Mouse (Mus musculus) intestine, embryonic 14.5 days (tissue): ENCODE measurements around the gene Arpc1a. TPM values are rescaled to one million over a fixed set of nuclear protein-coding genes. Genes with fewer than 3 reads are reported as not detected.
"Not testable (repeated sequence)": the region's sequence is repeated elsewhere in the genome, so short reads cannot be mapped to it uniquely, and the experiment has no call there.

Source experiments
- ATAC-seq: fragments of 200-750 bp; cut with Nextera tagmentation; replicated peaks from 2 replicates; pipeline ENCODE4 v1.8.0; 2017; ENCODE audit warnings: low read depth, moderate number of reproducible peaks, moderate TSS enrichment, moderate library complexity; ENCODE audit not compliant: low FRiP score, low TSS enrichment
- DNase-seq: peaks from one replicate; pipeline ENCODE4 v3.0.0-alpha.2; 2018; ENCODE audit warnings: low spot score
- H3K27ac ChIP-seq: fragments of 300-500 bp; sonication (generic); 2 replicates; pipeline ENCODE4 v1.5.1; 2014; ENCODE audit warnings: low read depth, mild to moderate bottlenecking, control low read depth
- H3K27me3 ChIP-seq: fragments of 300-500 bp; sonication (generic); replicated peaks from 2 replicates; pipeline ENCODE4 v1.6.1; 2014; ENCODE audit warnings: low read length, control low read depth; ENCODE audit not compliant: control insufficient read depth, insufficient read depth
- H3K36me3 ChIP-seq: fragments of 300-500 bp; sonication (generic); 2 replicates; pipeline ENCODE4 v1.6.1; 2014; ENCODE audit warnings: low read length, control low read depth; ENCODE audit not compliant: control insufficient read depth, insufficient read depth
- H3K4me1 ChIP-seq: fragments of 300-500 bp; sonication (generic); replicated peaks from 2 replicates; pipeline ENCODE4 v1.6.1; 2014; ENCODE audit warnings: low read length, control low read depth, mixed read lengths; ENCODE audit not compliant: control insufficient read depth, insufficient read depth
- H3K4me2 ChIP-seq: fragments of 300-500 bp; sonication (generic); 2 replicates; pipeline ENCODE4 v1.6.1; 2014; ENCODE audit warnings: low read length
- H3K4me3 ChIP-seq: fragments of 300-500 bp; sonication (generic); 2 replicates; pipeline ENCODE4 v1.5.1; 2014; ENCODE audit warnings: low read depth, low read length, control low read depth, mixed read lengths
- H3K9ac ChIP-seq: fragments of 300-500 bp; sonication (generic); 2 replicates; pipeline ENCODE4 v1.6.1; 2014; ENCODE audit warnings: mild to moderate bottlenecking, low read length
- H3K9me3 ChIP-seq: fragments of 300-500 bp; sonication (generic); 2 replicates; pipeline ENCODE4 v1.6.1; 2016; ENCODE audit warnings: low read length, control low read depth; ENCODE audit not compliant: control insufficient read depth
- WGBS: fragments of 180-500 bp; shearing (Covaris S2); extraction: QIAGEN DNeasy Blood & Tissue Kit; methylation state at CpG from one replicate; pipeline ENCODE4 v1.1.7; 2014; 5-methylcytosine and 5-hydroxymethylcytosine counted together
- polyA plus RNA-seq: library from polyadenylated mRNA; unstranded; fragments of >200 nt; fragmentation: Nextera tagmentation; extraction: Ambion mirVana; gene quantifications from 2 replicates; pipeline ENCODE4 v1.2.1, GENCODE M21; 2014

The Arpc1a gene
- polyA plus RNA-seq, 1 experiment from 2014 or later, result 147 TPM

- H3K27me3 ChIP-seq, result no peaks in the 10 kb centered on the region
- 0 out of 2 replicates have a peak, but pooled peaks cover 2% of the 10 kb centered on the region for H3K9me3 ChIP-seq
- no peak overlapping the region for H3K4me3 ChIP-seq
- no peak overlapping the region for H3K9ac ChIP-seq
- ATAC-seq (no peak), DNase-seq (no peak)
- no peak overlapping the region for H3K4me2 ChIP-seq
- peaks cover 24% of the 10 kb centered on the region for H3K36me3 ChIP-seq
- peaks cover 20% of the 10 kb centered on the region; the same call in 1 of the 2 replicates for H3K4me1 ChIP-seq
- no peak overlapping the region for H3K27ac ChIP-seq
- 85% methylated on average over 2 of the region's 2 CpGs for WGBS
Measured at GRCm38 (mm10) chr5:145119385-145119784, 35.8 kb downstream of the Arpc1a start.

- Histone ChIP-seq H3K4me1 (peaks cover 9% of the 10 kb centered on the region; the same call in 1 of the 2 replicates), H3K27ac (no peak overlapping the region), H3K36me3 (peaks cover 37% of the 10 kb centered on the region), H3K4me2 (no peak overlapping the region), H3K27me3 (no peaks in the 10 kb centered on the region), H3K9ac (no peak overlapping the region), H3K9me3 (0 out of 2 replicates have a peak, but pooled peaks cover 2% of the 10 kb centered on the region), H3K4me3 (no peak overlapping the region)
- ATAC-seq, result no peak
- WGBS, result 65% methylated on average over 7 of the region's 7 CpGs
- DNase-seq, result no peak
Measured at GRCm38 (mm10) chr5:145120921-145121320, 37.3 kb downstream of the Arpc1a start.

DNA sequence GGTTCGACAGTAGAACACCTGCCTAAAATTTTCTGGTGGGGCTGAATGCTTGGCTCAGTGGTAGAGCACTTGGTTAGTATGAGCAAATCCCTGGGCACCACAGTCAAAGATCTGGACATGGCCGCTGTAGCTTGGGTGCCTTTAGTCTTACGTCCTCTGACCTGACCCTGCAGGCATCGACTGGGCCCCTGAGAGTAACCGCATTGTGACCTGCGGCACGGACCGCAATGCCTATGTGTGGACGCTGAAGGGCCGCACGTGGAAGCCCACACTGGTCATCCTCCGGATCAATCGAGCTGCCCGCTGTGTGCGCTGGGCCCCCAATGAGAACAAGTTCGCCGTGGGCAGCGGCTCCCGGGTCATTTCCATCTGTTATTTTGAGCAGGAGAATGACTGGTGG is 39.8 kb downstream of the Arpc1a start:
- Histone ChIP-seq H3K4me3 (no peak overlapping the region), H3K4me1 (no peaks in the 10 kb centered on the region), H3K4me2 (no peak overlapping the region), H3K9me3 (0 out of 2 replicates have a peak, but pooled peaks cover 2% of the 10 kb centered on the region), H3K27ac (no peak overlapping the region), H3K27me3 (no peaks in the 10 kb centered on the region), H3K9ac (no peak overlapping the region), H3K36me3 (peaks cover 61% of the 10 kb centered on the region)
- WGBS, result 96% methylated on average over 19 of the region's 19 CpGs
- DNase-seq (no peak), ATAC-seq (no peak)

DNA sequence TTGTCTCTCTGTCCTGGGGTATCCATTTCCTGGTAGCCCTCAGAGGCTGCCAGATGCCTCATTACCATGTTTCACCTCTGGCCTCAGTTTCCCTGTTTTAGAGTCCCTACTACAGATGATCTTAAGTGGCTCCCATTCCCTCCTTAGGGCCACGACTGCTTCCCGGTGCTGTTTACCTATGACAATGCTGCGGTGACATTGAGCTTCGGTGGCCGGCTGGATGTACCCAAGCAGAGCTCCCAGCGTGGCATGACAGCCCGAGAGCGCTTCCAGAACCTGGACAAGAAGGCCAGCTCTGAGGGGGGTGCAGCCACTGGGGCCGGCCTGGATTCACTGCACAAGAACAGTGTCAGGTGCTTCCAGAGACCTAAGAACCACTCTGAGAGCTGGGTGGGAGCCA is 43.0 kb downstream of the Arpc1a start:
- Histone ChIP-seq H3K9ac (no peak overlapping the region), H3K9me3 (no peaks in the 10 kb centered on the region), H3K4me3 (no peak overlapping the region), H3K36me3 (peaks cover 88% of the 10 kb centered on the region), H3K4me1 (no peaks in the 10 kb centered on the region), H3K4me2 (no peak overlapping the region), H3K27ac (no peak overlapping the region), H3K27me3 (no peaks in the 10 kb centered on the region)
- DNase-seq, result no peak
- WGBS, result 91% methylated on average over 9 of the region's 9 CpGs
- ATAC-seq, result no peak

DNA sequence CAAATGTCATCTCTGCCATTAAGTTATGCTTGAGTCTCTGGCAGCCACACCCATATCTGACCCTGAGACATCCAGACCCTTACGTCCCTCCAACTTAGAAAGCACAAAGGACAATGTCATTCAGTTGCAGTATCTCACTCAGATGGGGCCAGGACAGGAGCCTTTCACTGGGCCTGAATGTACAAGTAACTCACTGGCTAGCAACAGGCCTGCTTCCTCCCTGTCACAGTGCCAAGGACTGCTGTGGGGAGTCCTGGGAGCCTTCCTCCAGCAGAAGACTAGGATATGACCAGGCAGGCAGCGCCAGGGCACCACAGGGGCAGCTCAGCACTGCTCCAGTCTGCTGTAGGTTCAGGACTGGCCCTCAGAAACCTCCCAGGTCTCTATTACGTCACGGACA is 45.5 kb downstream of the Arpc1a start:
- H3K27me3 ChIP-seq, result no peaks in the 10 kb centered on the region
- H3K4me2 ChIP-seq, result no peak overlapping the region
- DNase-seq (no peak), ATAC-seq (no peak)
- no peak overlapping the region for H3K4me3 ChIP-seq
- peaks cover 92% of the 10 kb centered on the region for H3K36me3 ChIP-seq
- no peak overlapping the region for H3K9ac ChIP-seq
- no peak overlapping the region for H3K27ac ChIP-seq
- H3K4me1 ChIP-seq, result no peaks in the 10 kb centered on the region
- 91% methylated on average over 4 of the region's 4 CpGs for WGBS
- no peaks in the 10 kb centered on the region for H3K9me3 ChIP-seq

DNA sequence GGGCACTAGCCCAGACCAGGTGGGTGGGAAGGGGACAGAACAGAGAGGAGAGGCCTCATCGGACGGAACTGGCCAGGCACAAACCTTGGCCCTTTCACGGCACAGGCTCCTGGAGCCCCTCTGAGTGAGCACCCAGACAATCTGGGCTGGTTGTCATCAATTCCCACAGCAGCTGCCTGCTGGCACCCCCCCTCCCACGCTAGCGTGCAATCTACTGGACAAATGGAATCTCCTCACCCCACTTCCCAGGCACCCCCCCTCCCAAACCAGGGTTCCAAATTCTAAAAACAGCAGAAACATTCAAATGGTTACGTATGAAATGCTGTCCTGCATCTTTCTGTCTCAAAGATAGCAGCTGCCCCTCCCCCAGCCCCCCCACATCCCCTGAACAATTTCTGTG is 46.1 kb downstream of the Arpc1a start:
- not testable (repeated sequence) for H3K9me3 ChIP-seq, H3K27me3 ChIP-seq, H3K27ac ChIP-seq, H3K4me1 ChIP-seq, H3K4me2 ChIP-seq, H3K9ac ChIP-seq, H3K4me3 ChIP-seq, DNase-seq, ATAC-seq
- peaks cover 94% of the 10 kb centered on the region for H3K36me3 ChIP-seq
- WGBS, result 86% methylated on average over 4 of the region's 6 CpGs

DNA sequence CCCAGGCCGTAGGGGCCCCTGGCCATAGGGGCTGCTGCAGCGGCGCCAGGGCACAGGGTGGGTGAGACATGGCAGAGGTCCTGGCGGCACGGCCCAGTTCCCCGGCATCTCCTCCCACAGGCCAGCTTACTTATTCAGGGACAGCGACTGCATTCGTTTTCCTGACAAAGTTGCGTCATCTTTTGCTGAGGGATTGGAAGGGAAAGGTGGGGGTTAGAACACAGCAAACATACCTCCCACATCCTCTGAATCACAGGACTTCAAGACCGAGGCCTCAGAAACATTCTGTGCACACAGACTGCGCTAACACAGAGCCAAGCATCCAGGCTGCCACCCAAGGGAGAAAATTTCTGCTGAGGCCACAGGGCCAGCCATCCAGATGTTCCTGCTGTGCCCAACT is 46.6 kb downstream of the Arpc1a start:
- no peak for ATAC-seq
- Histone ChIP-seq H3K4me2 (no peak overlapping the region), H3K27ac (no peak overlapping the region), H3K4me1 (no peaks in the 10 kb centered on the region), H3K27me3 (no peaks in the 10 kb centered on the region), H3K36me3 (peaks cover 94% of the 10 kb centered on the region), H3K9me3 (no peaks in the 10 kb centered on the region), H3K9ac (no peak overlapping the region), H3K4me3 (no peak overlapping the region)
- DNase-seq, result no peak
- 88% methylated on average over 11 of the region's 11 CpGs for WGBS

DNA sequence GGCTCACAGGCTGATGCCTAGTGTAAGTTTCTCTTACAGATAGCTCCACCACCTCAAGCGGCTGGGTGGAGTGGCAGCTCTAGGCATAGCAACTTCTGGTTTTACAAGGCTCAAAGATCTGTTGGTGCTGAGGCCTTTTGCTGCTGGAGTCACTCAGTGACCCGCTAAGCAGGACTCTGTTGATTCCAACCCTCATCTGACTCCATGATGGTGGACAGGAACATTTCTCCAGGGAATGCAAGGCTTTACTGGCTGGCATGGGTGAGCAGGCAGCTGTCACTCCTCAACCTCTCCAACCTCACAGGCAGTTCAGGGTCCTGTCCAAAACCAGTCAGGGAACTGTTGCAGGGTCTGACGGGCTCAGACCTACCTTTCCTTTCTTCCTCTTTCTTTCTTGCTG is 47.4 kb downstream of the Arpc1a start:
- no peak for ATAC-seq
- H3K36me3 ChIP-seq, result peaks cover 94% of the 10 kb centered on the region
- H3K4me3 ChIP-seq, result no peak overlapping the region
- H3K9me3 ChIP-seq, result no peaks in the 10 kb centered on the region
- H3K9ac ChIP-seq, result no peak overlapping the region
- no peak overlapping the region for H3K4me2 ChIP-seq
- WGBS, result 92% methylated on average over 3 of the region's 3 CpGs
- H3K27me3 ChIP-seq, result no peaks in the 10 kb centered on the region
- no peak for DNase-seq
- no peak overlapping the region for H3K27ac ChIP-seq
- no peaks in the 10 kb centered on the region for H3K4me1 ChIP-seq

DNA sequence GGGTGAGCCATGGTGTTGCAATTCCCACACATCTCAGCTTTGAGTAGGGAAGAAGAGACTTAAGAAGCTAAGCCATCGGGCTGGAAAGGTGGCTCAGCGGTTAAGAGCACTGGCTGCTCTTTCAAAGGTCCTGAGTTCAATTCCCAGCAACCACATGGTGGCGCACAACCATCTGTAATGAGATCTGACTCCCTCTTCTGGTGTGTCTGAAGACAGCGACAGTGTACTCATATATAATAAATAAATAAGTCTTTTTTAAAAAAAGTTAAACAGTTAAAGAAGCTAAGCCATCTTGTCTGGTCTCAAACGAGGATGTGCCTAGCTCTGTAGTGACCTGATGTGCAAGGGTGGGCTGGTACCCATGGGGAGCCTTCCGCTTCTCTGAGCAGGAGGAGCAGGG is 49.6 kb downstream of the Arpc1a start:
- ATAC-seq, H3K9me3 ChIP-seq, H3K4me2 ChIP-seq, DNase-seq, H3K9ac ChIP-seq, H3K27me3 ChIP-seq, H3K4me1 ChIP-seq, H3K4me3 ChIP-seq, H3K27ac ChIP-seq: not testable (repeated sequence)
- 88% methylated on average over 6 of the region's 6 CpGs for WGBS
- H3K36me3 ChIP-seq, result peaks cover 85% of the 10 kb centered on the region
